Mouse (Mus musculus) spleen, adult 2 months (tissue): ENCODE measurements around the gene Olfr71.

ENCODE experiments used
- CTCF ChIP-seq: fragments of 200-500 bp; IDR thresholded peaks from 2 replicates; pipeline ENCODE4 v1.5.1; 2011; ENCODE audit warnings: mild to moderate bottlenecking, inconsistent platforms; ENCODE audit not compliant: insufficient read depth, insufficient read length, insufficient replicate concordance; ENCODE audit errors: extremely low read depth
- POLR2A ChIP-seq: fragments of 200-500 bp; IDR thresholded peaks from 2 replicates; pipeline ENCODE4 v1.6.1; 2011; ENCODE audit warnings: low read depth, low read length, inconsistent platforms

GRCm38 (mm10) chr4:43741526-43741925, 31.5 kb upstream of the Olfr71 start:
- TF ChIP-seq POLR2A = no peak
- no peak for TF ChIP-seq CTCF
